Mouse (Mus musculus) 3T3-L1 (cell line): Measurements from ENCODE around the gene Prok2.

Source experiments
- DNase-seq: peaks from one replicate; pipeline ENCODE4 v3.0.0-alpha.2; 2015; ENCODE audit warnings: low read depth, low spot score

Prok2 gene

DNA sequence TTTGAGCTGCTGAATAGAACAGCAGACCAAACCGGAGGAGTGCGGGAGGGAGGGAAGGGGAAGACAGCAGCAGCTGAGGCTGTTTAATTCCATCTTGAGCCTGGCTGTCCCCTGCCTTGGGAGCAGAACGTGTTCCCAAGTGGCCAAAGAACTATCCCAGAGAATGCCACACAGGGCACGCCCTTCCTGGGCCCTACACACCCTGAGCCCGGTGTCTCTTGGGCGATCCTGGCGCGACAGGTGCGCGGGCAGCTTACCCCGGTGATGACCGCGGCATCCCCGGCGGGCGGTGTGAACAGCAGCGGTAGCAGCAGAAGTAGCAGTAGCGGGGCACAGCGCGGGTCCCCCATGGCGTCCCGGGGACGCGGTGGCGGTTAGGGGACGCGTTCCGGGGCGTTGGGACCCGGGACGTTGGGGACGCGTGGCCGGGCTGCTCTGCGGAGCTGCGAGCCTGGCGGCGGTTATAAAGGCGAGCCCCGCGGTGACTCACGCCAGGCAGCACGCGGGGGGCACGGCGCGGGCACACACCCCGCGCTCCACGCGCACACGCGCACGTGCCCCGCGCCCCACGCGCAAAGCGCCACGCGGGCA is at the start of gene Prok2:
Prok2 (minus strand) TSS at position 422 of the 591 bp plus-strand sequence.
- DNase-seq = no peak

DNA sequence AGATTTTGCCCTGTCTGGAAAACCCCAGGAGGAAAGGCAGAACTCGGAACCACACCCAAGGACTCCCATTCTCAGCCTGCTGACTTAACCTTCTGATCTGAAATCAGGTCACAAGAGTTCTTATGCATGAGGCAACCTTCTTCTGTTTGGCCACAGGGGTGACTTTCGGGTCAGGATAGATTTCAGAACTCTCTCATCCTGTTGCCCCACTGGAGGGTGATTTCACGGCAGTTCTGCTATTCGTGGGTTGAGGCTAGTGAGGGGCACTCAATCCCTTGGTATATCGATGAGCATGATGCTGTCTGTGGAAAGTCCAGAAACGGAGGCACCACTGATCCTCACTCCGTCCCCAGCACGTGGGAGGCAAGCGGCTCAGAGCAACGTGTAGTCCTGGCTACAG is 48.5 kb upstream of the Prok2 start:
- no peak for DNase-seq

DNA sequence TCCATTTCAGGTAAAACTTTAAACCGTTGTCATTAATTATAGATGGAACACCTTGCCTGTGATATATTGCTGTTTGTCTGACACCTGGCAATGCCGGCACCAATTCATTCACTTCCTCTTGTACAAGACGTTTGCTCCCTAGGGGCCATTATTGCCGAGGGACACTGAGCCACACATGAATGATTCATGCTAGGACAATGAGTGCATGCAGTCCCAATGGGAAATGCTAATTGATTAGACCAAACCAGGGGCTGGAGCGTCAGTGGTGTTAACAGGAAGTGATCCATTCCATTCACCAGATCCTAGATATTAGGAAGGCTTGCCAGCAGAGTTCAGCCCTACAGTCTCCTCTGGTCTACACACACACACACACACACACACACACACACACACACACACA is 42.3 kb upstream of the Prok2 start:
- no peak for DNase-seq

DNA sequence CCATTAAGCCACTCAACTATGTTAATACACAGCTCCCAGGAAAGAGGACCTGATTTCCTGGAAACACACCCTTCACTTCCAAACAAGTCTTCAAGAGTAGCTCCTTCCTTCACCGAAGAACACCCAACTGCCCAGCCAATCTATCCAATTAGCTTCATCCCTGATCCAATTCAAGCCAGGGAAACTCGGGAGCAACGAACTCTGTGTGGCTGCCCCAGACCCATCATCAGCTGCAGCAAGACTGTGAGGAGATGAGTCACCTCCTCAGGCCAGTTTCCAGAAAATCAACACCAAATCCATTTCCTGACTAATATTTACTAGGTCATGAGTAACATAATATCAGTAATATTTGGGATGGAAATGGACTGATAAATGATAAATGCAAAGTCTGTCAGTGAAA is 38.7 kb upstream of the Prok2 start:
- peak; percentile 60 for DNase-seq

DNA sequence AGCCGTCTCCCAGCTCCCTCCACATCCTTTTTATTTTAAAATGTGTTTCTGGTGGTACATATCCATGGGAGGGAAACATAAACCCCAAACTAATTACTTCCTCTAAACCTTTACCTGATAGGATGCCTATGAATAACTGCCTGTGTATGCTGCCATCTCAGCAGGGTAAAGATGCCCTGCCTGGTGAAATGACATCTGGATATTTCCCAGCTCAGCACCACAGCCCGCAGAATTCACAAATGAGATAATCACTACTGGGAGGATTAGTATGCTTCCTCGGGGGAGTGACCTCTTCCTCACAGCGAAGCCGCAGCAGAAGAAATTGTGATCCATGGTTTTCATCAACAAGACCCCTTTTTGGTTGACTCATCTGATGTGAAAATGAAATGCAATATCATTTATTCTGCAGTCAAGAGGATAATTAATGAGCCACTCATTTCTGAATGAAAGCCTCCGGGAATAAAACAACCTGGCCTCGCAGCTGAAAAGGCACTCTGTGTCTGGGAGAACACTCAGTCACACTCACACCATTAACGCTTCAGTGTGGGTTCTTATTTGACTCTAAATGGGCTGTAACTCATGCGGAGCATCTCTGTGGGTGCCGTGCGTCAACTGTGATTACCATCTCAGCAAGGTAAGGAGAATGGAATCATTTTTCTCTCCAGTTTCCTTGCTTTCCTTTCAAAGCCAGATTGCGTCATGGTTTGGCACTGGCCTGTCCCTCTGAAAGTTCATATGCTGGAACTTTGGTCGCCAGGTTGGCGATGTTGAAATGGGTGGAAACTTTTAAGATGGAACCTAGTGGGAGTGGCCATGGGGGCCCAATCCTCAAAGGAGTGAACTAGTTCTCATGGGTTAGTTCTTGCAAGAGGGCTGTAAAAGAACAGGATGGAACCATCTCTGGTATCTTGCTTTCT is 36.1 kb upstream of the Prok2 start:
- DNase-seq = no peak

DNA sequence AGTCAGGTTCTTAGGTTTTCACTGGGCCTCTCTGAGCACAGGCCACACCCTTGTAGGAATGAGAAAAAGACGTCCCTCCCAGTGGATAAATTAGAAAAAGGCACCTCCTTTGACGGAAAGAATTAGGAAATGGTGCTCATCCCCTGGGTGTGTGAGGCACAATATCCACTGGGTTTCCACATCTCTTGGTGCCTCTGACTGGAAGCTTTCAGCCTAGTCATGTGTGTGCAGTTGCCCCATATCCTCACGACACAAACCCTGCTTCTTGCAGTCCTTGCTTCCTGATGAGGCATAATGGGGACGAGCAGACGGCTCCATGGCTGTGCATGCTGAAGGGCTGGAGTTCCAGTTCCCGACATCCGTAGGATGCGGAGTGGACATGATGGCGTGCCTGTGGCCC is 29.9 kb upstream of the Prok2 start:
- no peak for DNase-seq

DNA sequence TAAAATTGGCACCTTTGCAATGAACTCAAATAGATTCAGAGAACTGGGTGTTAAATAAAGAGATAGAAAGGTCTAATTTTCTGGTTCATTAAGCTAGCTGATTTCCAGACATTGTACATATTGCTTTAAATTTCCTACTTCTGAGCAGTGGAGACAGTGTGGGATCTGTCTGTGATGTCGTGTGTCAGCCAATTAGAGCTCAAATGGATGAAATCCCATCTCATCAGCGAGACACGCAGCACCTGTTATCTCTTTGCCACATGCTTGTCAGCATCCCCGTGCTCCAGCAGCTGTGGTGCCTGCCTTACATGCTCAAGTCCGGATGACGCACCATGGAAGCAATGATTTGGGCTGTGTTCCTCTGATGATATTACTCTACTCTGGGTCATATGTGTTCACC is 25.1 kb upstream of the Prok2 start:
- DNase-seq = no peak

DNA sequence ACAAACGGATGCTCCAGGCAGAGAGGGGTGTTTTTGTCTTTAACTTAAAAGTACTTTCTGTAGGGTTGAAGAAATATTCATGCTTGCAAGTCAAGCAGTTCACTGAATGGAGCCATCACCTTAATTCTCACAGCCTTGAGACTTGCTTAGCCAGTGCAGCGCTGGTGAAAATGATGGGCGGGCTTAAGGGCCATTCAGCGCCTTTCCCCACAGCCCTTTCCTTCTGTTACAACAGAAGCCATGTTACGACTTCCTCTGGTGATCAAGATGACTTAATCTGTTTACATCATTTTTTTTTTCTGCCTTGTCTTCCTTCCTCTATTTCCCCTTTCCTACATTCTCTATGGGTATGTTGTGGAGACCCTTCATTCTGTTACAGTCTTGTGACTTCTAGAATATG is 20.1 kb upstream of the Prok2 start:
- no peak for DNase-seq

DNA sequence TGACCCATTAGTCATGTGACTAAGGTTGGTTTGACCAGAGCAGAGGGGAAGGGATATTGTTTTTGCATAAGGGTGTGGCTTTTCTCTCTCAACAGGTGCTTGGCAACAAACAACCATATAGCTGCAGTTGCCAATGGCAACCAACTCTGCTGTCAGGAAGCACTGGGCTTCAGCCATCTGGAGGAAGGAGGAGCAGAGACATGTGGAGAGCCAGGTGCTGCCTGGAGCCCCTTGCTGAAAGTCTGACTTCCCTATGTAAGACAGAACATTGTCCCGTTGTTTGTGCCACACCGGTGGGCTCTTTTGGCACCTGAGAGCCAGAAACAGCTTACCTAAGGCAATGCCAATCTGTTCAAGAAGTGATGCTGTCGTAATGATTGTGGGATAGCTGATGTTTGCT is 16.7 kb upstream of the Prok2 start:
- DNase-seq = no peak

DNA sequence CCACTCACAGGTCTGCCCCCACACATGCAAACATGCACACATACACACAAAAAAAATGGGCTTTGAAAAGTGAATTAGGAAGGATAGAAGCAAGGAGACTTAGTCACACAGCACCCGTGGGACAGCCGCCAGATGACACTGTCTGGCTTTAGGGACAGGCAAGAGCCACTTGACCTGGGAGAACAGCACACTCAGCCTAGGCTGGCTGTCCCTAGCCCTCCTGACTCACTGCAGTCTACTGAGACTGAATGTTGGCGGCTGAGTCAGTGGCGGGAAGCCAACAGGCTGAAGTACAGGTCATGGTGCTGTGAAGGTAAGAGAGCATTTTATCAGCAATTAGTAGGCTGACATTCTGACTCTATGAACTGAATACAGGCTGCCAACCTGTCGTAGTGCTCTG is 8.5 kb upstream of the Prok2 start:
- DNase-seq = peak; percentile 60

DNA sequence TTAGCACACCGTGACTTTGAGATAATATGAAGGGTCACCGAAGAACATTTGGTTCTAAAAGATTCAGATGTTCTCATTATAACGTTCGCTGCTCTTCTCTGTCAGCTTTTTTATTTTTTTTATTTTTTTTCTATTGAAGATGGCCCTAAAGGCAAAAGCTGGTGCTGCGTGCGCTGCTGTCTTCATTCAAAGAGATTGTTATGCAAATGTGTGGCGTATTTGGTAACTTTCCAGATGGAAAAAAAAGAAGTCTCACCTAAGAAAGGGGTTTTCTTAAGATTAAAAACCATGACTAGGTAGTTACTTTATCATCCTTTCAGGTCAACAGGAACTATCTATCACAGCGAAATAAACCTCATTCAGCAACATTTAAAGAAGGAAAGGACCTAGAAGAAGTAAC is 6.5 kb upstream of the Prok2 start:
- no peak for DNase-seq

DNA sequence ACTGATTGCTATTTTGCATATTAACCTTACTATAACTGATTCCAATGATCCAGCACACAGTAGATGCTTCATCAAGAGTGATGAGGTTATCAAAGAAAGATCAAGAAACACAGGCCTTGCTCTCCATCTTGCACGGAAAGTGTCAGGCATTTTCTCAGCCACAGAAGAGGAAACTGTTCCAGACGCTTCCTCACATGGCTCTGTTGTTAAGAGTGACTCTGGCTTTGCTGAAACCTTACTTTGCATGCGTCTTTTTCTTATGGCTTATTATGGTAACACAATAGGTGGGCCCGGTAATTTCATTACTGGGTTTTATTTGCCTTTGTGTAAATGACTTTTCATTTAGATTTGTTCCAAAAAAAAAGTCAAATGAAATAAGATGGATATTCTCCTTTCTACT is 5.7 kb upstream of the Prok2 start:
- DNase-seq = no peak

DNA sequence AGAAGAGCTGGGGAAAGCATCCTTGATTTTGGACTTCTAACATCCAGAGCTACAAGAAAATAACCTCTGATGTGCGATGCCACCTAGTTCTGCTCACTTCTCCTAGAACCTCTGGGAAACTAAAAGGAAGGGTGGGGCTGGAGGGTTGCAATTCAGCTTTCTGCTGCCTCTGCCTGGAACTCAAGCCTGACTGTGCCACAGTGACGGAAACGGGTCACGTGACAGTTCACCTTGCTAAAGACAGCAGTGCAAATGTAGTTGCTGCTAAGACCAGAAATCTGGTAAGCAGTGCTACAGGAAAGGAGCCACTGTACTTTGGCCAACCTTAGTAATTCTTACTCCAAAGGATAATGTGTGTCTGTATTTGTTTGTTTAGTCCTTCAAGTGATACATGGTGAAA is 3.7 kb upstream of the Prok2 start:
- DNase-seq = no peak

DNA sequence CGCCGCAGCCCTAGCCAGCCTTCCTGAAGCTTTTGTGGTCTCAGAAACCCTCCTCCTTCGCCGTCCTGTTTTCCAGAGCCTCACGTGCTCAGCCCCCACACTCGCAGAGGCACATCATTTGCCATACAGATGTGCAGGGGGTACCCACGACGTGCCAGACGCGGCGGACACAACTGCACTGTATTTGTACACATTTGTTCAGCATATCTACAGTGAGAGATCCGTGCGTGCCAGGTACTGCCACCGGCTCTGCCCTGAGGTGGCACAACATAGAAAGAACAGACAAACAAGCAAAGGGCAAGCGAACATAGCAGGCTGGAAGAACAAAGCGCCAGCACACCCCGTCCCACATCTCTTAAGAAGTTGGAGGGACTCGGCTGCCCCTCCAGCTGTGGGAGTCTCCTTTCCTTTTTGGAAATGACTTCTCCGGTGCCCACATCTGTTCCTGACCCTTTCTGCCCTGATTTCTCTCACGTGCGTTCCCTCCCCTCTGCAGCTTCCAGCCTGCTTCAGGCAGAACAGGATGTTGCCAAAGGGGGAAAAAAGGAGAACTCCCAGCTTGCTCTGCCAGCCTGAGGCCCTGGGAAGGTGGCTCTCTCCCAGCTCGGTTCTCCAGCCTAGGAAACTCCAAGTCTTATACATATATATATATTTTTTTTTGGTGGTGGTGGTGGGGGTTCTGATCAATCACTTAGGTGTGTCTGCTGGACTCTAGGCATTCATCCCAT is 548 bp upstream of the Prok2 start:
- DNase-seq = no peak

DNA sequence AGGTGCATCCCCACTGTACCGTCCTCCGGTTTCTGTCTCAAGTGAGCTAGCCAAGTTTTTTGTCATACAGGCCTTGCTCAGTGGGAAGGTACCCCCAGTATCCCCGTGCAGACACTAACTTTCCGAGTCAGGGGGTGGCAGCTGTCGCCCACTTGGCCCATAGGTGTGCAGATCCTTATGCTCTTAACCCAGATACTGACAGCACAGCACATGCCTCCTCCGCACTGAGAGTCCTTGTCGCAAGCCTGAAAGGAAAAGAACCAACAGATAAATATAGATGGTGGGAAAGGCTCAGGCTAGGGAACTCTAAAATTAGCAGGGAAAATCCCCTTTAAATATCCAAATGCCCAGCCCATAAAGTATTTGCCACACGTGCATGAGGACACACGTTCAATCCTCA is 3.8 kb downstream of the Prok2 start:
- no peak for DNase-seq

DNA sequence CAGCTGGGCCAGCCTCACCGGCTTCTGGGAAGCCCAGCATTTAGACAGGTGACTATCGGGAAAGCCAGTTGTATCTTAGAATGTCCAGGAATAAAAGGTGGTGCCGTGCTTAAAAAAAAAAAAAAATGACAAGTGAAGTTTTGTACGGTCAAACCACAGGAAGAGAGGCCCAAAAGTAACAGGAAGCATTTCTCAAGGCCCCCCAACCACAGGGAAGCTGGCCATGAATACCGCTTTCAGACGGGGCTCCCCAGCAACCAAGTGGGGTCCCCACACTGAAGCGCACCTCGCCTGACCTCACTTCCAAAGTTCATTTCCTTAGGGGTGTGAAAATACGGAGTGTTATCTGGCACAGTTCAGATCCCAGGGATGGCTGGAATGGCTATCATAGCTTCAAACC is 5.2 kb downstream of the Prok2 start:
- DNase-seq = no peak

DNA sequence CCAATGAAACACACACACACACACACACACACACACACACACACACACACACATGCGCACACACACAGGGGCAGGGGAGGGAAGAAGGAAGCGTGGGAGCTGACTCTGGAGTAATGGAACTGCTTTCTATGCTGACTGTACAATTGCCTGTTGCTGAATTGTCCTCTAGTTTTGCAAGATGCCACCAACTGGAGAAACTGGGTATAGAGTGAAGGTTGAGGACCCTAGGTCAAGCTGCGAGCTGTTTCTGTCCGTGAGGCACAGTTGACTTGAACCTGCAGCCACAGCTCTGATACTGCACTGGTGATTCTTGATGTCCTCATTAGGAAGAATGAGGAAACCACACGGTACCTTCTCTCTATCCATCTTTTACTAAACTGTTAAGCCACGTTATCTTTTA is 10.3 kb downstream of the Prok2 start:
- no peak for DNase-seq

DNA sequence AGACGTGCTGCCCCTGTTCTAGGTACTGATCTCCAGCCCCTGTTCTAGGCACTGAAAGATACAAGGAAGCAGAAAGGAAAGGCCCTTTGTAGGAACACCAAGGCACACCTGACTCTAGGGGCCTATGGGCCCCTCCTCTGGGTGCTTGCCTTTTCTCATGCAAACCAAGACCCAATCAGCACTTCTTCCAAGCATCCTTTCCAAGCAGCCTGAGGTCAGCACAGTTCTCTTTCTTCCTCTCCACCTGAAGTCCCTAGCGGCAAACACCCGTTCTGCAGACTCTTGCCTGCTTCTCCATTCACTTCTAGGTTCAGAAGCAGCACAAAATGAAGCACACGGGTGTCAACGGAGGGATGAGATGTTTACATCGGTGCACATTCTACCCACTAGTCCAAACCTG is 11.0 kb downstream of the Prok2 start:
- DNase-seq = no peak

DNA sequence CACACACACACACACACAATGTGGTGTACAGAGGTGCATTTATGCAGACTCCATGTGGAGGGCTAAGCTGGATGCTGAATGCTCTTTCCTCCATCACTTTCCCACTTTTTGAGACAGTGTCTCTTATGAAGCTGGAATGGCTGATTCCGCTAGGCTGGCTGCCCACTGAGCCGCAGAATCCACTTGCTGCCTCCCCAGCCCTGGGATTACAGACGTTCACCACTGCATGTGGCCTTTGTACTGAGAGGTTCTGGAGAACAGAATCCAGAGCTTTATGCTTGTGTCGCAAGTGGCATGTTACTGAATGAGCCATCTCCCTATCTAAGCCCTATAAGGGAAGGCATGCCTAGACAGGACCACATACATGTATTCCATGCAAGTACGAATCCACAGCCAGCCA is 12.9 kb downstream of the Prok2 start:
- no peak for DNase-seq

DNA sequence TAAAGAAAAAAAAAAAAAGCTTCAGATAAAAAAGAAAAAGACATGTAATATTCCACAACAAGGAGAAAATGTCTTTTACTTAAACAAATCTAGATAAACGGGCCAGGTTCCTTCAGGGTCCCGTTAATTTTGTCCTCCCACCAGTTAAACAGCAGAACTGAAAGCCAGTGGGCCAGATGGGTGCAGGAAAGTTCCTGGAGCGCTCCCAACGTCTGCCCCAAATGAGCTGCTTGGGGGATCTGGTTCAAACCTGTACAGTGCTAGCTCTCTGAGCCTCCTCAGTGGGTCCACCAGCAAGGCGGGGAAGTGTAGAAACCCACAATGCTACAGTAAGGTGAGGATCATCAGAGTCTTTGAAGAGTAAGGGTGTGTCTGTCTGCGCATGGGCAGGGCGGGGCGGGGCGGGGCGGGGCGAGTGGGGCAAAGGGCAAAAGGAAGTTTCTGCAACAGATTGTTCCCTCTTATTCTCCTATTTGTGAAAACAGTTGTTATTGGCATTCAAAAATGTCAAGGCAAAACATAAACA is 14.6 kb downstream of the Prok2 start:
- DNase-seq = no peak

DNA sequence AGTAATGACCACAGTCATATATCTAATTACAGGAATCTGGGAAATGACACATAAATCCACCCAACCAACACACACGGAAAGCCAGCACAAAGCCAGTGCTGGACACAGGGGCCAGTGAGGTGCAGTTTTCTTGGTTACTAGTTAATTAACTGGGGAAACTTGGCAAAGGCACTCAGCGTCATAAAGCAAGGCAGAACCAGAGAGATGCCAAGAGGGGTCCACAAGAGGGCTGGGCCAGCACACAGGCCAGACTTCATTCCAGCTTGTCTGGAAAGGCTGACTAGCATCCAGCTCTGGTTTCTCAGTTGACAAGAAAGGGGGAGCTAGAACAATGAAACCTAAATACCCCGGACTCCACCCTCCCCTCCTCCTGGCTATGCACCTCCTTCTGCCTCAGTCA is 25.7 kb downstream of the Prok2 start:
- no peak for DNase-seq
